Mouse (Mus musculus): ENCODE data around the gene Pheta1.

Gene Pheta1

GRCm38 (mm10) chr5:121825606-121826005 lies 23.2 kb upstream of the Pheta1 start:
- no peak for DNase-seq (ENCODE audit: low spot score)

- DNase-seq (ENCODE audit: low spot score), result no peak
Measured at GRCm38 (mm10) chr5:121827876-121828275, 20.9 kb upstream of the Pheta1 start.

- no peak for DNase-seq (ENCODE audit: low spot score)
Measured at GRCm38 (mm10) chr5:121828491-121829432, 20.0 kb upstream of the Pheta1 start.

GRCm38 (mm10) chr5:121831002-121831601 lies 17.7 kb upstream of the Pheta1 start:
- no peak for DNase-seq (ENCODE audit: low spot score)

- DNase-seq (ENCODE audit: low spot score), result no peak
Measured at GRCm38 (mm10) chr5:121832376-121833155, 16.2 kb upstream of the Pheta1 start.

- DNase-seq (ENCODE audit: low spot score), result no peak
Measured at GRCm38 (mm10) chr5:121833159-121833558, 15.6 kb upstream of the Pheta1 start.

GRCm38 (mm10) chr5:121833572-121834240 lies 15.1 kb upstream of the Pheta1 start:
- DNase-seq (ENCODE audit: low spot score), result peak; percentile 69

- DNase-seq (ENCODE audit: low spot score), result no peak
Measured at GRCm38 (mm10) chr5:121834241-121834606, 14.6 kb upstream of the Pheta1 start.

- DNase-seq (ENCODE audit: low spot score), result no peak
Measured at GRCm38 (mm10) chr5:121834991-121835747, 13.6 kb upstream of the Pheta1 start.

- no peak for DNase-seq (ENCODE audit: low spot score)
Measured at GRCm38 (mm10) chr5:121835949-121836691, 12.7 kb upstream of the Pheta1 start.

- DNase-seq (ENCODE audit: low spot score), result peak; percentile 89
Measured at GRCm38 (mm10) chr5:121836692-121837415, 11.9 kb upstream of the Pheta1 start.

GRCm38 (mm10) chr5:121837441-121838340 lies 11.1 kb upstream of the Pheta1 start, which contains the start of gene Sh2b3:
Gene Sh2b3, minus strand, starts transcription at chr5:121837646.
- DNase-seq (ENCODE audit: low spot score), result no peak

GRCm38 (mm10) chr5:121838341-121839127 lies 10.2 kb upstream of the Pheta1 start:
- peak; percentile 50 for DNase-seq (ENCODE audit: low spot score)

GRCm38 (mm10) chr5:121839128-121839473 lies 9.7 kb upstream of the Pheta1 start:
- DNase-seq (ENCODE audit: low spot score), result no peak

- no peak for DNase-seq (ENCODE audit: low spot score)
Measured at GRCm38 (mm10) chr5:121841516-121841915, 7.3 kb upstream of the Pheta1 start.

- no peak for DNase-seq (ENCODE audit: low spot score)
Measured at GRCm38 (mm10) chr5:121841973-121842372, 6.8 kb upstream of the Pheta1 start.

GRCm38 (mm10) chr5:121842665-121843118 lies 6.1 kb upstream of the Pheta1 start:
- peak; percentile 72 for DNase-seq (ENCODE audit: low spot score)

All from spleen, adult 12 weeks (tissue).